Mouse (Mus musculus): ENCODE results near the gene Actn1. TPM values are rescaled to one million over a fixed set of nuclear protein-coding genes. Genes with fewer than 3 reads are reported as not detected.
A peak's percentile ranks its signal among the peaks of the same experiment; 100 is the strongest.

Actn1 gene
- total RNA-seq, 2 experiments from 2014 or later, result 33.4 to 38.9 TPM

DNA sequence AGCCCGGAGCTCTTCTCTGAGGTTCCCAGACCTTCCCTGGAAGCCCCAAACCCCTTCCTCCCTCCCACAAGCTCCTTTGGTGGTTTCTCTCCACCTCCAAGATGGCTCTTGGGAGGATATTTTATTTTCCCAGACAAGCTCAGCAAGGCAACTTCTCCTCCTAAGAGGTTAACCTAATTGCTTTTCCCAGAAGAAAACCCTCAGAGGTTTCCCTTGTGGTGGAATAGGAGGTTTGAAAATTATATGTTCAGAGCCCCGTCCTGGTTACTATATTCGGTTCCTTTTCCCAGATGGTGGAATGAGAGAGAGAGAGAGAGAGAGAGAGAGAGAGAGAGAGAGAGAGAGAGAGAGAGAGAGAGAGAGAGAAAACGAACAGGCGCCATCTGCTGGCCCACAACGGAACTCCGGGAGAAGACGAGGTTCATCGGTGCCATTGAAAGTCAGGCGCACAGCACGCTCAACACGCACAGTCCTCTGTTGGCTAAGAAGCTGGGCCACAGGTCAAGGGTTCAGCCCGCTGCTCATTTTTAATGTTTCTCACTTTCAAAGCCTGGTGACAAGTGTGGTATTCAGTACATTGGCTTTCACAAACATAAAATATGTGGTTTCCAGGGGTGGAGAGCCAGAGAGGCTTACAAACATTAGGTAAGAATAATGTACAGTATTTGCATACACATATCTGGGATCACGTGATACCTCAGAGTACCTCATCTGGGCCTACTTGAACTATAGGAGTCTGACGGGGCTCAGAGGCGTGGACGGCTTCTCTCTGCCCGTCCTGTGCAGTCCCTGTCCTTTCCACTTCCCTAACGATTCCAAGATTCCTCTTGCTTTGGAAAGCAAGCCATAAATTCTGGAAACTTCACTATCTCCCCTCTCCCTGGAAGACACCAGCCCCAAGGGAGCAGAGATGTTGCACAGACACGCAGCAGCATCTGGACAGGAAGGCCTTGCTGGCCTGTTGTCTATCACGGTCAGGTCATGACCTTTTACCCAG lies 113.6 kb downstream of the Actn1 start:
- intact Hi-C loops (cut with DNase I), result loop anchor here (1.0 kb wide), 1 partner anchor 787 kb away; no protein-coding TSS in a partner anchor
- peak; percentile 61 to 77 for DNase-seq

DNA sequence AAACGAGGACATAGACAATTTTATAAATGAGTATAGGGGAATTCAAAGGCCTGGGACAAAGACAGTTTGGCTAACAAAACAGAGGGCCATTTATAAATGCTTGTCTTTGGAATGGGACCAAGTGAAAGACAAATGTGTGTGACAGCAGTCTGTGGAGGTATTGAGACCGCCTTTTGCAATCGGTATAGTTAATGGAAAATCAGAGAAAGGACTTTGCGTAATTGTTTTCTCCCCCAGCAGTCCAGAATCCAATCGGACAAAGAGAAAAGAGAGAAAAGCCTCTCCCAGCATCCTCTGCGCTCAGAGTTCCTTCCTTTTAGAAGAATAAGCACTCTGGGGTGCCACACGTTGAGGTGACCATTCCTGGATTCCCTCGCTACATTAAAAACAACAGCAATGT lies 114.8 kb downstream of the Actn1 start:
- DNase-seq, result no peak
- intact Hi-C loops (cut with DNase I), result no loop called here

DNA sequence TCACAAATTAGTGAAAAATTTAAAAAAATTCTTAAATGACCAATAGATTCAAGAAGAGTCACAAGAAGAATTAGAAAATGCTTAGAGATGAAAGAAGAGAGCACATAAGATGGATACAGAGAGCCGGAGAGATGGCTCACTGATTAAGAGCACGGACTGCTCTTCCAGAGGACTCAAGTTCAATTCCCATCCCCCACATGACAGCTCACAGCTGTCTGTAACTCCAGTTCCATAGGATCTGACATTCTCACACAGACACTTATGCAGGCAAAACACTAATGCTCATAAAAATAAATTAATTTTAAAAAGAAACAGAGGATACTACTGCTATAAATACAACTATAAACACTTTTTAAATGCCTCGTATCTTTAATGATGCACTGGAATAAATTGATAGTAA lies 115.3 kb downstream of the Actn1 start:
- intact Hi-C loops (cut with DNase I), result no loop called here
- DNase-seq, result no peak

DNA sequence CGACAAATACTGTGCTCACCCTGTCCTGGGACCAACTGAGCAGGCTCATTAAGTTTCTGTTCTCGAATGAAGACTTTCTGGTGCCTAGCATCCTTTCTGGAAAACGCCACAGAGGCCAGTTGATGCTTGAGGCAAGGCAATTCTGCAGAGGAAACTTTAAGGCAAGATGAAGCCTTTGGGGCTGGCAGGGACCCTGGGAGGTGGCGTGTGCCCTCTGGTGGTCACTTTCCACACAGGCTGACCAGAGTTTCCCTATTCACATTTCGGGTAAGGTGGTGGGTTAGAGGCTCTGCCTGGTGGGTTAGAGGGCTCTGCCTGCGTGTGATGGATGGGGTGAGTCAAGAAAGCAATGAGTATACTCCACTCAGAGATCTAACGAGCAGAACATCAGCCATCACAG lies 118.7 kb downstream of the Actn1 start:
- peak; percentile 65 to 70 for DNase-seq
- intact Hi-C loops (cut with DNase I), result loop anchor here (1.0 to 2.0 kb wide), 2 partner anchors 617 to 782 kb away; no protein-coding TSS in a partner anchor

DNA sequence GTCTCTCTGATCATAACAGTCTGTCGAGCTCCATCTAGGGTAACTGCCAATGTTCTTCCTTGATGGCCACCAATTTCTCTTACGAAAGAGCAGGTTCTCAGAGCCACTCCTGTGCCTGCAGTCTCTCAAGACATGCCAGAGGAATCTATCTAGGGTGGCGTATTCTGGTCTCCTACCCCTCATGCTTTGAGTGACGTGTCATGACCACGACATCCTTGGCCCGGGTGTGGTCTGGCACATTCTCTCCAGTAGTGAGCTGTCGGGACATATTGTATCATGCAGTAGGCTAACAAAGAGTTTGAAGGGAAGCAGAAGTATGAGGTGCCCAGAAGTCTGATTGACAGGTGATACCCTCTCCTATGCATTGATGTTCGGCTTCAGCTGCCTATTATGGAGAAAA lies 119.2 kb downstream of the Actn1 start:
- DNase-seq, result no peak
- intact Hi-C loops (cut with DNase I), result loop anchor here (1.0 to 2.0 kb wide), 2 partner anchors 616 to 782 kb away; no protein-coding TSS in a partner anchor

DNA sequence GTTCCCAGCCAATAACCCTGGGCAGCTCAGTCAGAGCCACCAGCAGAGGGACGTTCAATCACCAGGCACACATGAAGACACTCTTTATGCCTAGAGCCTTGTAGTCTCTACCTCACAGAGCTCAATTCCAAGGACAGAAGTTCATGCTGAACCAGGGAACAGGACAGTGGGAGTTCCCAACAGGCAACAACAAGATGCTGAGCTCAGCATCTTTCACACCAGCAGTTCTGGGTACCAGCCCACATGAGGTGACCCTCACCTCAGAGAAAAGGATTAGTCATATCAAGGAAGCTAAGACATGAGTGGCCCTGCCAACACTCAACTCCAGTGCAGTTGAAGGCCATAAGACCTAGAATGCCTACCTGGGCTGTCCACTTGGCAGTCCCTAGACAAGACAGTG lies 122.4 kb downstream of the Actn1 start:
- DNase-seq, result no peak
- intact Hi-C loops (cut with DNase I), result no loop called here

DNA sequence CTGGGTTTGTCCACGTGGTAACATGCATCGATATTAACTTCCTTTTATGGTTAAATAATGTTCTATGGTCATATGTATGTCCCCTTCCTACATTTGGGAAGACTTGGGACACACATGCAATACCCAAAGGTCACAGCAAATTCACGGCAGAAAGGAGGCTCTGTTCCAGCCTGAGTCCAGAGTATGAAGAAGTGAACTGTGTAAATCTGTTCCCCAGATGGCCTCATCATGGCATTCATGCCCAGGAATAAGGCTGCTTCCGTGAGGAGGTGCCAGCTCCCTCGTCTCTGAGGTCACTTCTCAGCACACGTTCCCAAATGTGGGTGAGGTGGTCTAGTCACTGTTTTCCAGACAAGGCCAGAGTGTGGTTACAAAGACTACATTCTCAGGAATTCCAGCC lies 122.9 kb downstream of the Actn1 start:
- no peak for DNase-seq
- intact Hi-C loops (cut with DNase I), result no loop called here

DNA sequence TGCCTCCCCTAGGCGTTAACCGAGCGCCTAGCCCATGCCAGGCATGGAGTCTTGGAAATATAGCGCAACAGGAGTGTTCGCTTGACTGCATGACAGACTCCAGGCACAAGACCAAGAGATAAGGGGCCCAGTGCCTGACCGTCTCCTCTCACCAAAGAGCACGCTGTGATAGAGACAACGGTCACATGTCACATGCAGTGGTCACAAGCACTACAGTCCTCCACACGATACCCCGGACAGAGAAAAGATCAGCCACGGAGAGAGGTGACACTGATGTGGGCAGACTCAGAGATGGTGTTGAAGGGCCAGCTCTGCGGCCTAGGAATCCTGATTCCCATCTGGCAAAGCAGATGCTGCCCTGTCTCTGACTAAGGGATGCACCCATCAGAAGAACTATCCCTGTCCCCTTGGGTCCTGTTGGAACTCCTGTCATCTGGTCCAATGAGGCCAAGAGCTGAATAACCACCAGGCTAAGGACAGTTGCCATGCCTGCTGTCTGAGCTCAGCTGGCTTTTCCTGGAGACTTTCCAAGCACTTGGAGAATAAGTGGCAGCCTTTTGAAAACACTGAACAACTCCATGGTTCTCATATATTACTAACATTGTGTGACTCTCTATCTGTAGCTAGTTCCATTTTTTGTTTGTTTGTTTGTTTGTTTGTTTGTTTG lies 123.8 kb downstream of the Actn1 start:
- intact Hi-C loops (cut with DNase I), result no loop called here
- DNase-seq, result peak; percentile 34 to 53

DNA sequence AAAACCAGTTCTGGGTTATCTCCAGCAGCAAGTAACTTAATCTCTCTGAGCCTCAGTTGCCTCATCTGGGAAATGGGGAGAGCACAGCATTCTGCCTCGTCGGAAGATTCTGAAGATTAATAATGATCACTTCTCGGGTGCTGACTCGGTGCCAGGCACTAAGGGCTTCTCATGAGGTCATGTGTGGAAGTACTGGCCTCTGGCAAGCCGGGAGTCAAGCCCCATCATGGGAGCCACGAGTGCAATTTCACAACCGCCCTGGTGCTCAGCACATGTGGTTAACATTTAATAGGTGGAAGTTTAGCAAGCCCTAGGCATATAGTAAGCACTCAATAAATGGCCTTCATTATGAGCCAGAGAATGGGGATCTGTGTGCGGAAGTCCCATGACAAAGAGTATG lies 125.0 kb downstream of the Actn1 start:
- intact Hi-C loops (cut with DNase I), result no loop called here
- DNase-seq, result no peak

DNA sequence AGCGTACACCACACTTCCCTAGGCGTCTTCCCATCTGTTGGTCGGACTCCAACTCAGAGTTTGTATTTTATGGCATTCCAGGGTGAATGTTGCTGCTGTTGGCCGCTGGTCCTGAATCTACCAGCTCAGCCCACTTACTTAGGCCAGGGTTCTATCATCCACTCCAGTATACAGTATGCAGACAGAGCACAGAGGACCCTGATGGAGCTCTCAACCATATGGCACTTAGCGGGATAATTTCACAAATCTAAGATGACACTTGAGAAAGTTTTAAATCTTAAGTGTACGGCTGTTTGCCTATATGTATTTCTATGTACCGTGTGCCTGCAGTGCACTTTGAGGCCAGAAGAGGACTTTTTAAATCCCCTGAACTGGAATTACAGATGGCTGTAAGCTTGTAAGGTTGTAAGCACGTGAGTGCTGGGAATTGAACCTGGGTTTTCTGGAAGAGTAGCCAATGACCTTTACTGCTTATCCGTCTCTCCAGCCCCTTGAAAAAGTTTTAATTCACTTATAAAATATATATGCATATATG lies 127.1 kb downstream of the Actn1 start:
- no peak for DNase-seq
- intact Hi-C loops (cut with DNase I), result loop anchor here (5.0 kb wide), 3 partner anchors 296 to 611 kb away; no protein-coding TSS in a partner anchor

DNA sequence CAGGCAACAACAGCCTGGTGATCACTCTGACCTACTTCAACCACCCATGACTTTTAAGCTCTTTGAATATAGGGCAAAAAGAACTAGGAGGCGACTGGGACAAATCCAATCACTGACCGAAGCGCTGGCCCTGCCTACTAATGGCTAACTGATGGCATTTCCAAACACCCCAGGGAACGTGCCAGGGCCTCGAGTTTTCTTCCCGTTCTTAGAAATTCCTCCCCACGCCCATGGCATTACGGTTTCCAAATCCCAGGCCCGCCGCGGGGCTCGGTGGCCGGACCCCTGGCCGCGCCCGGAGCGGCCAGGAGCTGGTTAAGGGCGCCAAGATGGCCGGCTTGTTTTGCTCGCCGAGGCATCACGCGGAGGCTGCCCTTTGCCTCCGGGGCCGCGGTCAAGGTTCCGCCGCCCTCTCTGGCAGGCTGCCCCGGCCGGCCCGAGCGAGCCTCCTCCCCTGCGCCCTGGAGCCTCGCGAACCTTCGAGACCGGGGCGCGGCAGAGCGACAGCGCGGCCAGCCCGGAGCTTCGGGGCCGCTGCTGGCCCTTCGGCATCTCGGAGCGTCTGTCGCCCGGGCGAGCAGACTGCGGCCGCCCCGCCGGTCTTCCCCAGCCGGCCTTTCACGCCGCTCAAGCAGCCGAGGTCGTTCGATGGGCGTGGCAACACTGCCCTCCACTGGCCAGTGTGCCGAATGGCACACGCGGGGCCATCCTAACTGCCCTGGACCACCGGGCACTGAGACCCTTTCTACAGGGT lies 127.7 kb downstream of the Actn1 start:
- intact Hi-C loops (cut with DNase I), result loop anchor here (1.0 to 5.0 kb wide), 5 partner anchors 17 to 610 kb away; no protein-coding TSS in a partner anchor
- peak; percentile 90 to 95 for DNase-seq

DNA sequence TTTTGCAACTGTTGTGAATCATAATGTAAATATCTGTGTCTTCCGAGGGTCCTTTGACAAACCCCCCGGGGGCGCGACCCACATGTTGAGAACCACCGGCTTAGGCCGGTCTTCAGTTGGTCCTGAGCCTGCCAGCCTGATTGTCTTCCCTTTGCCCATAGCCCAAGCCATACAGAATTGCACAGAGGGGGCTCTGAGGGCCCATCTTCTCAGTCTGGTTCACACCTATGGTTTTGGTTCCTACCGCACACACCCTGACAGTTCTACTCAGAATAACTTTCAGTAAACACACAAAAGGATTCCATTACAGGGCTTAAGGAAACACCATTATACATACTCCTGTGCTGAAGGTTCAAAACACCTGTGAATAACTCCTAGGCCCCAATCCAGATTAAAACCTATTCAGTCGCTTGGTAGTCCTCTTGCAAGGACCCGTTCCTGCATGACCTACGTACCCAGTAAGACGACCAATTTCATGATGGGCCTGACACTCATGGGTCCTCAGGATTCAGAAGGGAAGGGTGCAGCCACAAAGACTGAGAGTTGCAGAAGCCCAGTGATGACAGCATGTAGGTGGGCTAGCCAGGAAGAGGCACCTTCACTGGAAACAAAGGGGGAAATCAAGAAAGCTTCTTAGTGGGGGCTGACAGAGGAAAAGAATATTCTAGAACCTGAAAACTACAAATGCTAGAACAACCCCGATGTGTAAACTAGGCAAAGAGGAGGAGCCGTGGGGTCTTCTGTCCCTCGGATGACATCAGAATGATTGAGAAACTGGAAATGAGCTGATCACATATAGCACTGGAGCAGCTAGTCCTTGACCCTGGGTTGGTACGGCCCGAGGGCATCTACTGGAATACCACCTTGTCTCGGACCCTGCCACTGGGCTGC lies 128.6 kb downstream of the Actn1 start:
- no peak for DNase-seq

DNA sequence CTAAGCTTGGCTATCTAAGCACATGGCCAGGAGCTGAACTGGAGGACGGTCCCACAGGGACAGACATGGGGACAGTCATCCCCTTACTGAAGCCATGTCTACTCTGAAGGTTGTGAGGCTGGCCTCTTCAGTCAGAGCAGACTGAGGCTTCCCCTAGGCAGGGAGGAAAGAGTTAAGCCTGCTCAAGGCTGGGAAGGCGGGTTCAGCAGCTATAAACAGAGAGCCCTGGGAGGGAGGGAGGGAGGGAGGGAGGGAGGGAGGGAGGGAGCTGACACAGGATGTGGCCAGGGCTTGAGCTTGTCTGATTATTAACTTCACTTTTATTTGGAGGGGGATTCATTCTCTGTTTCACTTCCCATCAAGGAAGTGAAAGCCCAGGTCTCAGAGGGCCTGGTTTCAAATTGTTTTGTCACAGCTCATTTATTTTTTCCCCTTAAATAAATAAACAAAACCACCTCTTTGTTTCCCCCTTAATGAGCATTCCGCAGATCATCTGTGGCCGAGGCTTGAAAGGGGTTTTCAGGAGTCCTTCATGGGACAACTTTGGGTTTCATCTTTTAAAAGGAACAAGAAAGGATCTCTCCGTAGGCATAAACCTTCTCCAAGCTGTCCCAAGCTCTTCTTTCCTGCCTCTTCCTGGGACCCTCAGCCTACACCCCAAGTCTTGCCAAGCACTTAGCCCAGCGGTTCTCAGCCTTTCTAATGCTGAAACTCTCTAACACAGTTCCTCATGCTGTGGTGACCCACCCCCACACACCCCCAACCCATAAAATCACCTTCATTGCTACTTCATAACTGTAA lies 129.4 kb downstream of the Actn1 start:
- intact Hi-C loops (cut with DNase I), result loop anchor here (5.0 kb wide), 3 partner anchors 293 to 608 kb away; no protein-coding TSS in a partner anchor

More for the DNA sequence above, 128.6 kb downstream of the Actn1 start:
- intact Hi-C loops (cut with DNase I), result loop anchor here (1.0 to 5.0 kb wide), 5 partner anchors 16 to 609 kb away; no protein-coding TSS in a partner anchor

DNA sequence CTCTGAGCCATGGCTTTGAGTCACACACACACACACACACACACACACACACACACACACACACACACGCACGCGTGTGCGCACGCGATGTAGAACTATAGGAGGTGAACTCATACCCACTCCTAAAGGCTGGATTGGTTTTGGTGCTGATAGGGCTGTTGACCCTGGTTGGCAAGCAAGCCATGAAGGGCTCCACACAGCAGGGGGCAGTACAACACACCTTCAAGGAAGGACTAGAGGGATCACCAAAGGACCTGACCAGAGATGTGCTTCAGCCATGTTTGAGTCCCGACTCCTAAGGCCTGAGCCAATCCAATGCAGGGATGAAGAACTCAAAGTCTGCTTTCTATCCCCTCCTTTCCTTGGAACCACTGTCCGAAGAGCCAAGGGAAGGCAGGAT lies 130.6 kb downstream of the Actn1 start:
- intact Hi-C loops (cut with DNase I), result no loop called here
- no peak for DNase-seq

More for the DNA sequence above, 129.4 kb downstream of the Actn1 start:
- peak in 1 of 2 experiments; percentile 52 for DNase-seq

DNA sequence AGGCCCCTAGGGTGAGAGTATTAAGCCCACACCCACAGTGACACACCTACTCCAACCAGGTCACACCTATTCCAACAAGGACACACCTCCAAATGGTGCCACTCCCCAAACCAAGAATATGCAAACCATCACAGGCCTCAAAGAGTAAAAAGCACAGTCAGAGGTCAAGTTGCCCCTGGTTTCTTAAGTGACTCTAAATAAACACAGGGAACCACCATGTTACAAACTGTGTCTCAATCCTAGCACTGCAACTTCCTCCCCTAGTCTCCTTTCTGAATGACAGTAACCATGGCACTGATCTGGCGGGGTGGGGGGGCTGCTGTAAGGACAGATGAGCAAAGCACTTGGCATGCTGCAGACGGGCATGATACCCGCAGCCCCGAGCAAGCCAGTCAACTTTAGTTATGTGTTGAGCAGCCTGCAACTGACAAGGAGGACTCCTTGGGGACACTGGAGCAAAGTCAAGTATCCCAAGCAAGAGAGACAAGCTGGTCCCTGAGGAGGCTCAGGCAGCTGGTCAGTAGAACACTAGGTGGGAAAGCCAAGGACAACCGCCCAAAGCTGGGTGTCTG lies 132.9 kb downstream of the Actn1 start:
- no peak for DNase-seq
- intact Hi-C loops (cut with DNase I), result no loop called here

DNA sequence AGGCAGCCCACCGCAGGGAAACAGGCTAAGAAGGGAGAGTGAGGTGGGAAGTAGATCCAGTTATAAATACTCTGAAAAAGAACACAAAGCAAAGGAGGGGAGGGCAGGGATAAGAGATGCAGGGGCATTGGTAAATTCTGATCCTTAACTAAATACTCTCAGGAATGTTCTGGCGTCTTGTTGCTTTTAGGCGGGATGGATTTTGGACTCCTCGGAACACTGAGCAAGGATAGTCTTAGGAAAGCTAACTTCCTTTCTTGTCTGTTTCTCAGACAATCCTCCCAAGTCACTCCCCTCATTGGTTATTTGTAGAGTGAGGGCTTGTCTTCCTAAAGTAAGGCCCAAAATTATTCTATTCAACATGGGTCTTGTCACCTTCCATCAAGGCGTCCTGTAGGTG lies 134.9 kb downstream of the Actn1 start:
- intact Hi-C loops (cut with DNase I), result no loop called here

DNA sequence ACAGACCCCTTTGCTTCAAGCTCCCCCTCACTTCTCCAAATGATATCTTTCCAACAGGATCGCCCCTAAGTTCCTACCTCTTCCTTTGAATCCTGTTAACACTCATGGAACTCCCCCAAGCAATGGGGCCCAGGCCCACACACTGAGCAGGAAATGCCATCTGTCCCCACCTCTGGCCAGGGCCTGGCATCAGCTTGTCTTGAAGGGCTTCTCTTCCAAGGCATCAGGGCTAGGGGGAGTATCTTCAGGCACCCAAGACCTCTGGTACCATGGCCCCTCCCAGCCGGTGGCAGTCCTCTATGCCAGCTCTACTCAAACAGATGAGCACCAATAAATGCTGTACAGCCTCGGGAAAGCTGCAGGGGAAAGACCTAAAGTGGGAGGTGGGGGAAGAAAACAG lies 135.4 kb downstream of the Actn1 start:
- no peak for DNase-seq
- intact Hi-C loops (cut with DNase I), result no loop called here

More for the DNA sequence above, 134.9 kb downstream of the Actn1 start:
- no peak for DNase-seq

DNA sequence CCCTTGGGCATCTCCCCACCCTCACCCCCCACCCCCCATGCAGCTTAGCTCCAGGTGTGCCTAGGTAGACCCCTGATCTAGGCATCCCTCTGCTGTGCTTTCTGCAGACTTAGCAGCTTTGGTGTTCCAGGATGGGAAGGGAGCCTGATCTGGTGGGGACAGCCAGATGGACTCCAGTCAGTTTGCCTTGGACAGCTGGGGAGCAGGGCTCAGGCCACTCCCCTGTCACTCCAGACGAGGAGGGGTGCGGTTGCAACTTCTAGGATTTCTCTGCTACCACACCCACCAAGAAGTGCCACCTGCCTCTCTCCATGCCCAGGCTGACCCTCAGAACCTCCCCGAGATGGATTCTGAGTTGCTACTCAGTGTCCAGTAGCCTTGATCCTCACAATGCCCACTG lies 136.0 kb downstream of the Actn1 start:
- intact Hi-C loops (cut with DNase I), result no loop called here
- no peak for DNase-seq

Measured in heart, postnatal 36 days (tissue).